Mouse (Mus musculus): ENCODE measurements at regions not wholly inside any gene's neighbourhood (a gene's known extent, or its start where the extent isn't known, plus 50 kb on each side); places are given as distances from the start of the nearest gene placed in this dataset.

- WGBS: 90% methylated on average over 1 of the region's 1 CpGs
- Histone ChIP-seq H3K36me3 (no peaks in the 10 kb centered on the region), H3K9me3 (replicated peaks) (no peaks in the 10 kb centered on the region), H3K9ac (no peak overlapping the region), H3K4me1 (no peaks in the 10 kb centered on the region), H3K4me2 (replicated peaks) (no peak overlapping the region), H3K27me3 (no peaks in the 10 kb centered on the region), H3K4me3 (no peak overlapping the region), H3K27ac (no peak overlapping the region)
- no peak for ATAC-seq (ENCODE audit: low FRiP score)
These were observed 162.0 kb upstream of the Atp1b1 start for GRCm38 (mm10) chr1:164620129-164620528.

GRCm38 (mm10) chr1:164617871-164618270, 159.7 kb upstream of the Atp1b1 start:
- H3K36me3 ChIP-seq: no peaks in the 10 kb centered on the region
- ATAC-seq (ENCODE audit: low FRiP score): no peak

GRCm38 (mm10) chr1:164607061-164607460, 148.9 kb upstream of the Atp1b1 start:
- H3K9me3 ChIP-seq (replicated peaks): no peaks in the 10 kb centered on the region; the same call in 1 of the 2 replicates
- no peaks in the 10 kb centered on the region for H3K4me1 ChIP-seq
- H3K36me3 ChIP-seq: no peaks in the 10 kb centered on the region
- no peaks in the 10 kb centered on the region for H3K27me3 ChIP-seq
- no peak for ATAC-seq (ENCODE audit: low FRiP score)
- no peak overlapping the region for H3K9ac ChIP-seq
- no peak overlapping the region for H3K4me3 ChIP-seq
- 68% methylated on average over 5 of the region's 5 CpGs for WGBS
- no peak overlapping the region for H3K4me2 ChIP-seq (replicated peaks)
- no peak overlapping the region for H3K27ac ChIP-seq

More at GRCm38 (mm10) chr1:164617871-164618270, 159.7 kb upstream of the Atp1b1 start:
- no peaks in the 10 kb centered on the region for H3K4me1 ChIP-seq
- H3K4me2 ChIP-seq (replicated peaks): no peak overlapping the region
- no peaks in the 10 kb centered on the region for H3K27me3 ChIP-seq
- no peaks in the 10 kb centered on the region for H3K9me3 ChIP-seq (replicated peaks)
- no peak overlapping the region for H3K27ac ChIP-seq
- H3K4me3 ChIP-seq: no peak overlapping the region
- no peak overlapping the region for H3K9ac ChIP-seq

- no peak overlapping the region for H3K27ac ChIP-seq
- H3K4me2 ChIP-seq (replicated peaks): no peak overlapping the region
- H3K36me3 ChIP-seq: no peaks in the 10 kb centered on the region
- no peak for ATAC-seq (ENCODE audit: low FRiP score)
- H3K4me1 ChIP-seq: no peaks in the 10 kb centered on the region
- H3K9me3 ChIP-seq (replicated peaks): no peaks in the 10 kb centered on the region; the same call in 1 of the 2 replicates
- no peak overlapping the region for H3K9ac ChIP-seq
- no peak overlapping the region for H3K4me3 ChIP-seq
- WGBS: 61% methylated on average over 8 of the region's 8 CpGs
- H3K27me3 ChIP-seq: no peaks in the 10 kb centered on the region
These were observed 148.1 kb upstream of the Atp1b1 start for GRCm38 (mm10) chr1:164606141-164606754.

GRCm38 (mm10) chr1:164603433-164603832, 145.3 kb upstream of the Atp1b1 start:
- H3K4me1 ChIP-seq: no peaks in the 10 kb centered on the region
- no peak overlapping the region for H3K27ac ChIP-seq
- 75% methylated on average over 3 of the region's 3 CpGs for WGBS
- no peaks in the 10 kb centered on the region for H3K36me3 ChIP-seq
- no peak overlapping the region for H3K9ac ChIP-seq
- H3K4me3 ChIP-seq: no peak overlapping the region
- H3K27me3 ChIP-seq: no peaks in the 10 kb centered on the region
- no peak for ATAC-seq (ENCODE audit: low FRiP score)
- no peak overlapping the region for H3K4me2 ChIP-seq (replicated peaks)
- H3K9me3 ChIP-seq (replicated peaks): no peaks in the 10 kb centered on the region; the same call in 1 of the 2 replicates

GRCm38 (mm10) chr1:164602568-164602967, 144.4 kb upstream of the Atp1b1 start:
- ATAC-seq (ENCODE audit: low FRiP score): no peak
- Histone ChIP-seq H3K27ac (no peak overlapping the region), H3K4me3 (no peak overlapping the region), H3K4me2 (replicated peaks) (no peak overlapping the region), H3K36me3 (no peaks in the 10 kb centered on the region), H3K9ac (no peak overlapping the region), H3K27me3 (no peaks in the 10 kb centered on the region), H3K9me3 (replicated peaks) (no peaks in the 10 kb centered on the region; the same call in 1 of the 2 replicates), H3K4me1 (no peaks in the 10 kb centered on the region)
- 95% methylated on average over 5 of the region's 5 CpGs for WGBS

- no peaks in the 10 kb centered on the region for H3K4me1 ChIP-seq
- no peak for ATAC-seq (ENCODE audit: low FRiP score)
- 83% methylated on average over 3 of the region's 3 CpGs for WGBS
- no peak overlapping the region for H3K27ac ChIP-seq
- H3K9ac ChIP-seq: no peak overlapping the region
- H3K36me3 ChIP-seq: no peaks in the 10 kb centered on the region
- no peak overlapping the region for H3K4me3 ChIP-seq
- H3K27me3 ChIP-seq: no peaks in the 10 kb centered on the region
- no peak overlapping the region for H3K4me2 ChIP-seq (replicated peaks)
- no peaks in the 10 kb centered on the region for H3K9me3 ChIP-seq (replicated peaks)
These were observed 132.1 kb upstream of the Atp1b1 start for GRCm38 (mm10) chr1:164590205-164590613.

GRCm38 (mm10) chr1:164586066-164586989, 128.2 kb upstream of the Atp1b1 start:
- no peak overlapping the region for H3K9ac ChIP-seq
- no peak for ATAC-seq (ENCODE audit: low FRiP score)
- no peaks in the 10 kb centered on the region for H3K4me1 ChIP-seq
- H3K27me3 ChIP-seq: no peaks in the 10 kb centered on the region
- no peak overlapping the region for H3K27ac ChIP-seq
- no peak overlapping the region for H3K4me3 ChIP-seq
- H3K9me3 ChIP-seq (replicated peaks): no peaks in the 10 kb centered on the region
- H3K4me2 ChIP-seq (replicated peaks): no peak overlapping the region
- H3K36me3 ChIP-seq: no peaks in the 10 kb centered on the region
- 60% methylated on average over 11 of the region's 11 CpGs for WGBS

- 28% methylated on average over 14 of the region's 14 CpGs for WGBS
- Histone ChIP-seq H3K9ac (no peak overlapping the region), H3K4me3 (no peak overlapping the region), H3K27me3 (no peaks in the 10 kb centered on the region), H3K36me3 (no peaks in the 10 kb centered on the region), H3K9me3 (replicated peaks) (no peaks in the 10 kb centered on the region), H3K4me2 (replicated peaks) (0 out of 2 replicates have a peak overlapping the region, but pooled peaks have one; percentile 17), H3K4me1 (peaks cover 9% of the 10 kb centered on the region), H3K27ac (peak overlapping the region; percentile 64; the same call in 1 of the 2 replicates)
- peak; percentile 79 for ATAC-seq (ENCODE audit: low FRiP score)
These were observed 118.8 kb upstream of the Atp1b1 start for GRCm38 (mm10) chr1:164576856-164577489.

- Histone ChIP-seq H3K4me2 (replicated peaks) (no peak overlapping the region), H3K4me1 (peaks cover 9% of the 10 kb centered on the region), H3K4me3 (no peak overlapping the region), H3K9me3 (replicated peaks) (no peaks in the 10 kb centered on the region), H3K27me3 (no peaks in the 10 kb centered on the region), H3K27ac (no peak overlapping the region), H3K36me3 (no peaks in the 10 kb centered on the region), H3K9ac (no peak overlapping the region)
- ATAC-seq (ENCODE audit: low FRiP score): no peak
- 85% methylated on average over 5 of the region's 5 CpGs for WGBS
These were observed 115.5 kb upstream of the Atp1b1 start for GRCm38 (mm10) chr1:164573639-164574038.

GRCm38 (mm10) chr1:164572183-164572582, 114.0 kb upstream of the Atp1b1 start:
- H3K9ac ChIP-seq: no peak overlapping the region
- no peaks in the 10 kb centered on the region for H3K27me3 ChIP-seq
- no peak overlapping the region for H3K4me3 ChIP-seq
- no peak overlapping the region for H3K4me2 ChIP-seq (replicated peaks)
- WGBS: 58% methylated on average over 4 of the region's 4 CpGs
- H3K4me1 ChIP-seq: peaks cover 6% of the 10 kb centered on the region
- H3K9me3 ChIP-seq (replicated peaks): no peaks in the 10 kb centered on the region
- H3K27ac ChIP-seq: no peak overlapping the region
- no peaks in the 10 kb centered on the region for H3K36me3 ChIP-seq
- no peak for ATAC-seq (ENCODE audit: low FRiP score)

- Histone ChIP-seq H3K36me3 (no peaks in the 10 kb centered on the region), H3K27me3 (no peaks in the 10 kb centered on the region), H3K9ac (no peak overlapping the region), H3K27ac (no peak overlapping the region), H3K4me3 (no peak overlapping the region), H3K9me3 (replicated peaks) (no peaks in the 10 kb centered on the region), H3K4me1 (peaks cover under 1% of the 10 kb centered on the region; the same call in 1 of the 2 replicates), H3K4me2 (replicated peaks) (no peak overlapping the region)
- 94% methylated on average over 5 of the region's 5 CpGs for WGBS
- no peak for ATAC-seq (ENCODE audit: low FRiP score)
These were observed 113.4 kb upstream of the Atp1b1 start for GRCm38 (mm10) chr1:164571496-164572078.

Data from hindbrain, embryonic 12.5 days (tissue).